Mouse (Mus musculus) heart, embryonic 16.5 days (tissue): ENCODE results near the gene Phf19. TPM values are rescaled to one million over a fixed set of nuclear protein-coding genes. Genes with fewer than 3 reads are reported as not detected.

Source experiments
- ATAC-seq: fragments of 200-750 bp; cut with Nextera tagmentation; replicated peaks from 2 replicates; pipeline ENCODE4 v1.8.0; 2017; ENCODE audit warnings: moderate number of reproducible peaks; ENCODE audit not compliant: insufficient read depth, low FRiP score; ENCODE audit errors: extremely low read depth
- H3K27ac ChIP-seq: fragments of 300-500 bp; sonication (generic); 2 replicates; pipeline ENCODE4 v1.5.1; 2014; ENCODE audit warnings: mild to moderate bottlenecking, low read length, control low read depth, moderate library complexity
- H3K27me3 ChIP-seq: fragments of 300-500 bp; sonication (generic); 2 replicates; pipeline ENCODE4 v1.6.1; 2014; ENCODE audit warnings: low read length, mixed read lengths; ENCODE audit not compliant: control insufficient read depth, insufficient read depth
- H3K36me3 ChIP-seq: fragments of 300-500 bp; sonication (generic); 2 replicates; pipeline ENCODE4 v1.6.1; 2014; ENCODE audit not compliant: control insufficient read depth, insufficient read depth
- H3K4me1 ChIP-seq: fragments of 300-500 bp; sonication (generic); 2 replicates; pipeline ENCODE4 v1.6.1; 2014; ENCODE audit warnings: low read length, mixed read lengths; ENCODE audit not compliant: control insufficient read depth, insufficient read depth
- H3K4me2 ChIP-seq: fragments of 300-500 bp; sonication (generic); 2 replicates; pipeline ENCODE4 v1.6.1; 2014; ENCODE audit warnings: low read depth, mild to moderate bottlenecking, control low read depth, low read length
- H3K4me3 ChIP-seq: fragments of 300-500 bp; sonication (generic); 2 replicates; pipeline ENCODE4 v1.5.1; 2014; ENCODE audit warnings: mild to moderate bottlenecking, control low read depth, low read length
- H3K9ac ChIP-seq: fragments of 300-500 bp; sonication (generic); 2 replicates; pipeline ENCODE4 v1.6.1; 2014; ENCODE audit warnings: low read length, control low read depth
- H3K9me3 ChIP-seq: fragments of 300-500 bp; sonication (generic); replicated peaks from 2 replicates; pipeline ENCODE4 v1.6.1; 2016; ENCODE audit warnings: low read length; ENCODE audit not compliant: control insufficient read depth
- WGBS: fragments of 180-500 bp; shearing (Covaris S2); extraction: QIAGEN DNeasy Blood & Tissue Kit; methylation state at CpG from one replicate; pipeline ENCODE4 v1.1.7; 2014; 5-methylcytosine and 5-hydroxymethylcytosine counted together
- polyA plus RNA-seq: library from polyadenylated mRNA; unstranded; fragments of >200 nt; fragmentation: Nextera tagmentation; extraction: Ambion mirVana; gene quantifications from 2 replicates; pipeline ENCODE4 v1.2.1, GENCODE M21; 2015

Gene Phf19
- polyA plus RNA-seq, 1 experiment from 2014 or later = 2.6 TPM

DNA sequence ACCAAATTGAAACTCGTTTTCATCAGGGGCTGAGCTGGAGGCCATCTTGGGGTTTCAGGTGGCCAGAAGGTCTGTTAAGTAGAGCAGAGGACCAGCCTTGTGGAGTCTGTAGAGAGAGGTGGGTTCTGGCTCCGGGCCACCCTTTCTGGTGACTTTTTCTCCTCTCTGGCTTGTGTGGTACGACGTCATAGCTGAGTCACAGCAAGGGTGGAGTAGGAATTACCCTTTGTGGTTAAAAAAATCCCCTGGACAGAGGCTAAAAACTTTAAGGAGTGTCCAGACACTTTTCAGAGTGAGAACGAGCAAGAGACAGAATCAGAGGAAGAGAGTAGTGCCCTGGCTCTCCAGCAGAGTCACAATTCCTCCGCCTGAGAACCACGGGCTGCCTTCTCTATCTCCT is 44.2 kb upstream of the Phf19 start:
- ATAC-seq = no peak
- Histone ChIP-seq H3K4me2 (no peak overlapping the region), H3K36me3 (no peaks in the 10 kb centered on the region), H3K27me3 (no peaks in the 10 kb centered on the region), H3K9me3 (no peaks in the 10 kb centered on the region), H3K4me3 (no peak overlapping the region), H3K9ac (no peak overlapping the region), H3K27ac (no peak overlapping the region), H3K4me1 (peaks cover 6% of the 10 kb centered on the region; the same call in 1 of the 2 replicates)
- WGBS = 68% methylated on average over 7 of the region's 7 CpGs

DNA sequence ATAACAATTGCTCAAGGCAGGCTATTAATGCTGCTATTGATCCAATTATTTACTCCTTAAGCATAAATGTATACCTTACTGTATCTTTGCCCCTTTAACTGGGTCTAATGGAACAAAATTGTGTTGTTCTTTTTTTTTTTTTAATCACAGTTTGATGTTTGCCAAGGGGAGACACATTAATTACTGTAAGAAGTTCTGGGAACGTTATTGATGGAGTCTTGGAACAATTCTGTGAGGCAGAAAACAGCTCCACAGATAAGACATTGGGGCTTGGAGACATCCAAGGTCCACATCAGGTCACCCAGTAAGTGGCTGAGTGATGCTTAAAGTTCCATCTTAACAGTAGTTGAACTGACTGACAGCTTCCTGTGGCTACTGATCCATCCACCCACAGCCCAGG is 43.6 kb upstream of the Phf19 start:
- no peaks in the 10 kb centered on the region for H3K36me3 ChIP-seq
- H3K27ac ChIP-seq = no peak overlapping the region
- no peak overlapping the region for H3K4me2 ChIP-seq
- WGBS = 55% methylated on average over 1 of the region's 1 CpGs
- peaks cover 6% of the 10 kb centered on the region; the same call in 1 of the 2 replicates for H3K4me1 ChIP-seq
- no peak overlapping the region for H3K9ac ChIP-seq
- H3K27me3 ChIP-seq = no peaks in the 10 kb centered on the region
- ATAC-seq = no peak
- no peaks in the 10 kb centered on the region for H3K9me3 ChIP-seq
- H3K4me3 ChIP-seq = no peak overlapping the region

- H3K9ac ChIP-seq = no peak overlapping the region
- H3K4me2 ChIP-seq = no peak overlapping the region
- no peaks in the 10 kb centered on the region for H3K27me3 ChIP-seq
- H3K27ac ChIP-seq = no peak overlapping the region
- no peaks in the 10 kb centered on the region for H3K36me3 ChIP-seq
- no peaks in the 10 kb centered on the region for H3K9me3 ChIP-seq
- WGBS = 63% methylated on average over 5 of the region's 5 CpGs
- ATAC-seq = no peak
- H3K4me3 ChIP-seq = no peak overlapping the region
- H3K4me1 ChIP-seq = peaks cover 6% of the 10 kb centered on the region; the same call in 1 of the 2 replicates
These were observed 43.1 kb upstream of the Phf19 start for GRCm38 (mm10) chr2:34956941-34957340.

GRCm38 (mm10) chr2:34954344-34954743 is 40.5 kb upstream of the Phf19 start:
- Histone ChIP-seq H3K27me3 (no peaks in the 10 kb centered on the region), H3K4me1 (no peaks in the 10 kb centered on the region), H3K9me3 (no peaks in the 10 kb centered on the region), H3K4me2 (no peak overlapping the region), H3K36me3 (no peaks in the 10 kb centered on the region), H3K9ac (no peak overlapping the region), H3K27ac (no peak overlapping the region), H3K4me3 (no peak overlapping the region)
- ATAC-seq = no peak

GRCm38 (mm10) chr2:34953547-34954116 is 39.8 kb upstream of the Phf19 start:
- Histone ChIP-seq H3K27ac (no peak overlapping the region), H3K9ac (no peak overlapping the region), H3K4me1 (no peaks in the 10 kb centered on the region), H3K4me2 (no peak overlapping the region), H3K9me3 (no peaks in the 10 kb centered on the region), H3K36me3 (no peaks in the 10 kb centered on the region), H3K27me3 (no peaks in the 10 kb centered on the region), H3K4me3 (no peak overlapping the region)
- ATAC-seq = no peak
- WGBS = 71% methylated on average over 2 of the region's 2 CpGs

DNA sequence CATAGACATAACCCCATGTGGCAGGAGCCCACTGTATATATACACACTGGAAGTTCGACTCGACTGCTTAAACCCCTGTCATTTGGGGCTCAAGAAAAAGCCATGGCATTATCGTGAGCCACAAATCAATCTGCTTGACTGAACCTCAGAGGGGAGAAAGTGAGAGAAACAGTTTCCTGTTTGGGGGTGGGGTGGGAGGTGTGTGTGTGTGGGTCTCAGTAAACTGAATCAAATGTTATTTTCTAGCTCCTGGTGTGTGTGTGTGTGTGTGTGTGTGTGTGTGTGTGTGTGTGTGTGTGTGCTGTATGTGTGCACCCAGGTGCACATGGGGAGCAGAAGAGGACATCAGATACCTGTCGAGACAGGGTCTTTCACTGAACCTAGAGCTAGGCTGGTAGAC is 39.2 kb upstream of the Phf19 start:
- no peak for ATAC-seq

DNA sequence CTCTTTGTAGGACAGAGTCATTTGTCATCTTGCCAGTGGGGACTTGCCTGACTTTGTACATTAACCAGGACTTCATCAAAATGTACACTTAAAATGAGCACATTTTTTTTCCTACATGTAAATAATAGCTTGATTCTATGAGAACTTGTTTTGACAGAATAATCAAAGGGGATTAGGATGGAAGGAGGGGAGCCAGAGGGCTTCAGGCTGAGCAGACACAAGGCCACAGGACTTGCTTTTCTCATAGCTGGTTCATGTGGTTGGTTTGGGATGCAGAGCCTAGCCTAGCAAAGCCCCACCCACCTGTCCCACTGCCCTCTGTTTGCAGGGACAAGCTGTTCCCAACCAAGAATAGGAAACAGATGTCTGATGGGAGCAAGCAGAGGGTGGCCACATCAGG is 37.6 kb upstream of the Phf19 start:
- Histone ChIP-seq H3K27ac (no peak overlapping the region), H3K4me1 (no peaks in the 10 kb centered on the region), H3K36me3 (no peaks in the 10 kb centered on the region), H3K9me3 (no peaks in the 10 kb centered on the region), H3K4me3 (no peak overlapping the region), H3K9ac (no peak overlapping the region), H3K27me3 (no peaks in the 10 kb centered on the region), H3K4me2 (no peak overlapping the region)
- ATAC-seq = no peak

More for the DNA sequence above, 39.2 kb upstream of the Phf19 start:
- no peaks in the 10 kb centered on the region for H3K4me1 ChIP-seq
- H3K36me3 ChIP-seq = no peaks in the 10 kb centered on the region
- H3K4me2 ChIP-seq = no peak overlapping the region
- H3K9me3 ChIP-seq = no peaks in the 10 kb centered on the region
- no peak overlapping the region for H3K27ac ChIP-seq
- WGBS = 72% methylated on average over 4 of the region's 4 CpGs
- H3K9ac ChIP-seq = no peak overlapping the region
- no peaks in the 10 kb centered on the region for H3K27me3 ChIP-seq
- no peak overlapping the region for H3K4me3 ChIP-seq

GRCm38 (mm10) chr2:34948622-34949021 is 34.8 kb upstream of the Phf19 start:
- H3K9ac ChIP-seq = no peak overlapping the region
- no peak overlapping the region for H3K27ac ChIP-seq
- H3K4me3 ChIP-seq = no peak overlapping the region
- 10% methylated on average over 2 of the region's 2 CpGs for WGBS
- peaks cover 8% of the 10 kb centered on the region; the same call in 1 of the 2 replicates for H3K4me1 ChIP-seq
- ATAC-seq = no peak
- H3K4me2 ChIP-seq = no peak overlapping the region
- no peaks in the 10 kb centered on the region for H3K9me3 ChIP-seq
- no peaks in the 10 kb centered on the region for H3K27me3 ChIP-seq
- no peaks in the 10 kb centered on the region for H3K36me3 ChIP-seq

DNA sequence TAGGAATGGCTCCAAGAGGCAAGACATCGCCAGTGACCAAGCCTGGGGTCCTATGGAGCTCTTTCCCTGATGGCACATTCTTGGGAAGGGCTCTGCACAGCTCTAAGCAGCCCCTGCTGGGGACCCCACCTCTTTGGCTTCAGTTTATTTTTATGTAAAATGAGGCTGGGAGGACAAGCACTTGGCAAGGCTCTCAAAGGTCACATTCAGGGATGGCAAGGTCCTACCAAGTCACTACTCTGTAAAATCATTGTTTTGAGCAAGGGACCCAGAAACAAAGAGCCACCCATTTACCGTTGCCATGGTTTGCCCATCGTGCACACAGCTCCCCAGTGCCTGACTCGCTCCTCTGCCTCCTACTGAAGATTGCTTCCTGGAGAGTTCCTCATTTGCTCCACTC is 32.2 kb upstream of the Phf19 start:
- Histone ChIP-seq H3K9ac (no peak overlapping the region), H3K9me3 (no peaks in the 10 kb centered on the region), H3K4me1 (peaks cover 8% of the 10 kb centered on the region; the same call in 1 of the 2 replicates), H3K4me2 (no peak overlapping the region), H3K27ac (no peak overlapping the region), H3K27me3 (no peaks in the 10 kb centered on the region), H3K4me3 (no peak overlapping the region), H3K36me3 (no peaks in the 10 kb centered on the region)
- ATAC-seq = no peak
- WGBS = 65% methylated on average over 4 of the region's 4 CpGs
